Mouse (Mus musculus): ENCODE data around the gene Hspa1b. TPM values are rescaled to one million over a fixed set of nuclear protein-coding genes. Genes with fewer than 3 reads are reported as not detected.
A peak's percentile ranks its signal among the peaks of the same experiment; 100 is the strongest.

The Hspa1b gene
- polyA plus RNA-seq, 1 experiment from 2014 or later: 0.41 TPM

DNA sequence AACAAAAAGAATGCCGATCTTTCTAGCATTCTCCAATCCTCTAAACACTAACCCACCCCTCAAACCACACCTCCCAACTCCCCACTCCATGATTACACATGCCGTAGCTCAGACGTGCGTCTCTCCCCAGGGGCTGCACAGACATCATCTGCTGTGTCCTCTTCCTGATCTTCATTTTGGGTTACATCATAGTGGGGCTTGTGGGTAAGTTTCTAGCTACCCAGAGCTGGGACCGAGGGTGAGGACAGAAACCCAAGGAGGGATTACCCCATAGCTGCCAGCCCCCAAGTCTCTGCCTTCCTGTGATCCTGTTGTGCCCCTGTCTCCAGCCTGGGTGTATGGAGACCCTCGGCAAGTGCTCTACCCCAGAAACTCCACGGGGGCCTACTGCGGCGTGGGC, 41.9 kb downstream of the Hspa1b start:
- no peak for DNase-seq (ENCODE audit: low spot score)
- Histone ChIP-seq H3K4me2 (no peak overlapping the region), H3K4me1 (replicated peaks; ENCODE audit: control insufficient read depth, insufficient read depth, low read length) (peaks cover 10% of the 10 kb centered on the region), H3K27ac (ENCODE audit: low read depth, low read length) (no peak overlapping the region), H3K4me3 (ENCODE audit: low read depth, low read length) (no peak overlapping the region), H3K9ac (ENCODE audit: low read depth, low read length) (no peak overlapping the region), H3K27me3 (replicated peaks; ENCODE audit: control insufficient read depth, insufficient read depth, low read length) (no peaks in the 10 kb centered on the region), H3K9me3 (ENCODE audit: control insufficient read depth, low read length) (no peaks in the 10 kb centered on the region), H3K36me3 (ENCODE audit: control insufficient read depth, insufficient read depth, low read length) (peaks cover 16% of the 10 kb centered on the region)
- 70% methylated on average over 9 of the region's 9 CpGs for WGBS
- no peak for ATAC-seq (replicated peaks; ENCODE audit: low FRiP score)

DNA sequence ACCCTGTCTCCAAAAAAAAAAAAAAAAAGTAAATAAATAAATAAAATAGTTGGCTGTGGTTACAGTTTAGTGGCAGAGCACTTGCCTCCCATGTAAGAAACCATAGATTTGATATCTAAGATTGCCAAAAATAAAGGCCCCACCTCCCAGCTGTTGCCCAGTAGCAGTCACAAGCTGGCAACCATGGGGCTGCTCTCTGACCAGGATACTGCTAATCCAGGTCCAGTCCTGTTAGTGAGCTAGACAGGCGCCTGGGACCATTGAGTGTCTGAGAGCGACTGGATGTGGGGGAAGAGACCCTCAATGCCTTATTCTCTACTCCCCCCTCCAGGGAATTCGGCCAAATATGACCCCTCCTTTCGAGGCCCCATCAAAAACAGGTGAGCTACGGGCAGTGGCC, 42.7 kb downstream of the Hspa1b start:
- WGBS: 80% methylated on average over 5 of the region's 5 CpGs
- no peak overlapping the region for H3K4me2 ChIP-seq
- peaks cover 10% of the 10 kb centered on the region for H3K4me1 ChIP-seq (replicated peaks; ENCODE audit: control insufficient read depth, insufficient read depth, low read length)
- no peaks in the 10 kb centered on the region for H3K27me3 ChIP-seq (replicated peaks; ENCODE audit: control insufficient read depth, insufficient read depth, low read length)
- peaks cover 25% of the 10 kb centered on the region for H3K36me3 ChIP-seq (ENCODE audit: control insufficient read depth, insufficient read depth, low read length)
- no peak overlapping the region for H3K9ac ChIP-seq (ENCODE audit: low read depth, low read length)
- no peak overlapping the region for H3K4me3 ChIP-seq (ENCODE audit: low read depth, low read length)
- DNase-seq (ENCODE audit: low spot score): no peak
- no peaks in the 10 kb centered on the region for H3K9me3 ChIP-seq (ENCODE audit: control insufficient read depth, low read length)
- H3K27ac ChIP-seq (ENCODE audit: low read depth, low read length): no peak overlapping the region
- no peak for ATAC-seq (replicated peaks; ENCODE audit: low FRiP score)

GRCm38 (mm10) chr17:34915410-34915831, 43.6 kb downstream of the Hspa1b start:
- DNase-seq (ENCODE audit: low spot score) (peak; percentile 55), ATAC-seq (replicated peaks; ENCODE audit: low FRiP score) (no peak; the same call in 1 of the 2 replicates)
- H3K27ac ChIP-seq (ENCODE audit: low read depth, low read length): peak overlapping the region; percentile 45
- H3K4me2 ChIP-seq: peak overlapping the region; percentile 28; the same call in 1 of the 2 replicates
- H3K9ac ChIP-seq (ENCODE audit: low read depth, low read length): 0 out of 2 replicates have a peak overlapping the region, but pooled peaks have one; percentile 4
- H3K4me1 ChIP-seq (replicated peaks; ENCODE audit: control insufficient read depth, insufficient read depth, low read length): peaks cover 10% of the 10 kb centered on the region
- 13% methylated on average over 11 of the region's 11 CpGs for WGBS
- no peaks in the 10 kb centered on the region for H3K27me3 ChIP-seq (replicated peaks; ENCODE audit: control insufficient read depth, insufficient read depth, low read length)
- H3K4me3 ChIP-seq (ENCODE audit: low read depth, low read length): no peak overlapping the region
- H3K9me3 ChIP-seq (ENCODE audit: control insufficient read depth, low read length): no peaks in the 10 kb centered on the region
- peaks cover 34% of the 10 kb centered on the region for H3K36me3 ChIP-seq (ENCODE audit: control insufficient read depth, insufficient read depth, low read length)

- Histone ChIP-seq H3K27ac (ENCODE audit: low read depth, low read length) (peak within 1 kb of the TSS; percentile 45), H3K4me1 (replicated peaks; ENCODE audit: control insufficient read depth, insufficient read depth, low read length) (peaks cover 10% of the 10 kb centered on the region), H3K36me3 (ENCODE audit: control insufficient read depth, insufficient read depth, low read length) (peaks cover 40% of the 10 kb centered on the region), H3K4me3 (ENCODE audit: low read depth, low read length) (peak within 1 kb of the TSS; percentile 4; the same call in 1 of the 2 replicates), H3K27me3 (replicated peaks; ENCODE audit: control insufficient read depth, insufficient read depth, low read length) (no peaks in the 10 kb centered on the region), H3K4me2 (peak within 1 kb of the TSS; percentile 28; the same call in 1 of the 2 replicates), H3K9ac (ENCODE audit: low read depth, low read length) (no peak within 1 kb of the TSS), H3K9me3 (ENCODE audit: control insufficient read depth, low read length) (no peaks in the 10 kb centered on the region)
- 45% methylated on average over 18 of the region's 18 CpGs for WGBS
- ATAC-seq (replicated peaks; ENCODE audit: low FRiP score) (no peak), DNase-seq (ENCODE audit: low spot score) (no peak)
Measured at GRCm38 (mm10) chr17:34913930-34914665, 44.9 kb downstream of the Hspa1b start, which contains the start of gene Slc44a4. Gene Slc44a4 (plus strand): TSS chr17:34914466.

GRCm38 (mm10) chr17:34911945-34912351, 47.1 kb downstream of the Hspa1b start:
- Histone ChIP-seq H3K4me3 (ENCODE audit: low read depth, low read length) (no peak overlapping the region), H3K9ac (ENCODE audit: low read depth, low read length) (no peak overlapping the region), H3K36me3 (ENCODE audit: control insufficient read depth, insufficient read depth, low read length) (peaks cover 61% of the 10 kb centered on the region), H3K4me1 (replicated peaks; ENCODE audit: control insufficient read depth, insufficient read depth, low read length) (peaks cover 10% of the 10 kb centered on the region), H3K27ac (ENCODE audit: low read depth, low read length) (no peak overlapping the region), H3K9me3 (ENCODE audit: control insufficient read depth, low read length) (no peaks in the 10 kb centered on the region), H3K4me2 (no peak overlapping the region), H3K27me3 (replicated peaks; ENCODE audit: control insufficient read depth, insufficient read depth, low read length) (no peaks in the 10 kb centered on the region)
- peak; percentile 61 for ATAC-seq (replicated peaks; ENCODE audit: low FRiP score)
- WGBS: 49% methylated on average over 5 of the region's 5 CpGs
- DNase-seq (ENCODE audit: low spot score): peak; percentile 81

GRCm38 (mm10) chr17:34910982-34911381, 48.1 kb downstream of the Hspa1b start:
- DNase-seq (ENCODE audit: low spot score) (no peak), ATAC-seq (replicated peaks; ENCODE audit: low FRiP score) (no peak)
- H3K27ac ChIP-seq (ENCODE audit: low read depth, low read length): no peak overlapping the region; the same call in 1 of the 2 replicates
- H3K27me3 ChIP-seq (replicated peaks; ENCODE audit: control insufficient read depth, insufficient read depth, low read length): no peaks in the 10 kb centered on the region
- 87% methylated on average over 10 of the region's 10 CpGs for WGBS
- H3K4me2 ChIP-seq: no peak overlapping the region
- H3K36me3 ChIP-seq (ENCODE audit: control insufficient read depth, insufficient read depth, low read length): peaks cover 70% of the 10 kb centered on the region
- H3K4me3 ChIP-seq (ENCODE audit: low read depth, low read length): no peak overlapping the region
- H3K4me1 ChIP-seq (replicated peaks; ENCODE audit: control insufficient read depth, insufficient read depth, low read length): peaks cover 10% of the 10 kb centered on the region
- H3K9ac ChIP-seq (ENCODE audit: low read depth, low read length): no peak overlapping the region
- no peaks in the 10 kb centered on the region for H3K9me3 ChIP-seq (ENCODE audit: control insufficient read depth, low read length)

Other genes starting within 250 kb of the Hspa1b start
- gene C4b, start 215.4 kb downstream of the Hspa1b start, polyA plus RNA-seq (2014; fragmentation: Nextera tagmentation; extraction: Ambion mirVana): 0.13 and 0.23 TPM in 2 replicates
- gene Cyp21a1, start 154.7 kb downstream of the Hspa1b start, polyA plus RNA-seq (2014; fragmentation: Nextera tagmentation; extraction: Ambion mirVana): not detected in 2 replicates
- 25.1 and 27.1 TPM in 2 replicates for gene Stk19, start 122.3 kb downstream of the Hspa1b start, polyA plus RNA-seq (2014; fragmentation: Nextera tagmentation; extraction: Ambion mirVana)
- gene Dxo, start 122.2 kb downstream of the Hspa1b start, polyA plus RNA-seq (2014; fragmentation: Nextera tagmentation; extraction: Ambion mirVana): 55.4 and 56.3 TPM in 2 replicates
- gene Skiv2l, start 109.0 kb downstream of the Hspa1b start, polyA plus RNA-seq (2014; fragmentation: Nextera tagmentation; extraction: Ambion mirVana): 43.7 and 44.8 TPM in 2 replicates
- gene Nelfe, start 108.8 kb downstream of the Hspa1b start, polyA plus RNA-seq (2014; fragmentation: Nextera tagmentation; extraction: Ambion mirVana): 108 and 114 TPM in 2 replicates
- 67.6 and 74.9 TPM in 2 replicates for gene Cfb, start 96.7 kb downstream of the Hspa1b start, polyA plus RNA-seq (2014; fragmentation: Nextera tagmentation; extraction: Ambion mirVana)
- 0.45 and 0.86 TPM in 2 replicates for gene Zbtb12, start 79.8 kb downstream of the Hspa1b start, polyA plus RNA-seq (2014; fragmentation: Nextera tagmentation; extraction: Ambion mirVana)
- 0.09 TPM in 1 of 2 replicates, not detected in the other for gene Gm20547, start 77.2 kb downstream of the Hspa1b start, polyA plus RNA-seq (2014; fragmentation: Nextera tagmentation; extraction: Ambion mirVana)
- gene C2, start 61.0 kb downstream of the Hspa1b start, polyA plus RNA-seq (2014; fragmentation: Nextera tagmentation; extraction: Ambion mirVana): 8.1 and 9.0 TPM in 2 replicates
- gene Ehmt2, start 60.8 kb downstream of the Hspa1b start, polyA plus RNA-seq (2014; fragmentation: Nextera tagmentation; extraction: Ambion mirVana): 43.6 and 50.9 TPM in 2 replicates
- 0.97 and 1.3 TPM in 2 replicates for gene Slc44a4, start 44.8 kb downstream of the Hspa1b start, polyA plus RNA-seq (2014; fragmentation: Nextera tagmentation; extraction: Ambion mirVana)
- 24.4 and 26.4 TPM in 2 replicates for gene Neu1, start 28.0 kb downstream of the Hspa1b start, polyA plus RNA-seq (2014; fragmentation: Nextera tagmentation; extraction: Ambion mirVana)
- not detected in 2 replicates for gene Gm20481, start 10.7 kb upstream of the Hspa1b start, polyA plus RNA-seq (2014; fragmentation: Nextera tagmentation; extraction: Ambion mirVana)
- 4.7 and 5.7 TPM in 2 replicates for gene Hspa1a, start 12.9 kb upstream of the Hspa1b start, polyA plus RNA-seq (2014; fragmentation: Nextera tagmentation; extraction: Ambion mirVana)
- 0.66 and 1.5 TPM in 2 replicates for gene Hspa1l, start 13.5 kb upstream of the Hspa1b start, polyA plus RNA-seq (2014; fragmentation: Nextera tagmentation; extraction: Ambion mirVana)
- gene Lsm2, start 22.6 kb upstream of the Hspa1b start, polyA plus RNA-seq (2014; fragmentation: Nextera tagmentation; extraction: Ambion mirVana): 304 and 315 TPM in 2 replicates
- gene Vars, start 41.7 kb upstream of the Hspa1b start, polyA plus RNA-seq (2014; fragmentation: Nextera tagmentation; extraction: Ambion mirVana): 234 and 245 TPM in 2 replicates
- 0.16 TPM in 2 replicates for gene Vwa7, start 57.3 kb upstream of the Hspa1b start, polyA plus RNA-seq (2014; fragmentation: Nextera tagmentation; extraction: Ambion mirVana)
- 6.9 and 8.5 TPM in 2 replicates for gene Sapcd1, start 68.8 kb upstream of the Hspa1b start, polyA plus RNA-seq (2014; fragmentation: Nextera tagmentation; extraction: Ambion mirVana)
- 3.8 and 4.7 TPM in 2 replicates for gene Msh5, start 87.5 kb upstream of the Hspa1b start, polyA plus RNA-seq (2014; fragmentation: Nextera tagmentation; extraction: Ambion mirVana)
- 118 and 134 TPM in 2 replicates for gene Clic1, start 90.7 kb upstream of the Hspa1b start, polyA plus RNA-seq (2014; fragmentation: Nextera tagmentation; extraction: Ambion mirVana)
- 124 and 132 TPM in 2 replicates for gene Ddah2, start 99.8 kb upstream of the Hspa1b start, polyA plus RNA-seq (2014; fragmentation: Nextera tagmentation; extraction: Ambion mirVana)
- 0.34 and 1.8 TPM in 2 replicates for gene Ly6g6c, start 106.2 kb upstream of the Hspa1b start, polyA plus RNA-seq (2014; fragmentation: Nextera tagmentation; extraction: Ambion mirVana)
- gene Mpig6b, start 106.9 kb upstream of the Hspa1b start, polyA plus RNA-seq (2014; fragmentation: Nextera tagmentation; extraction: Ambion mirVana): 8.4 and 11.2 TPM in 2 replicates
- 0.57 TPM in 1 of 2 replicates, not detected in the other for gene Ly6g6e, start 117.7 kb upstream of the Hspa1b start, polyA plus RNA-seq (2014; fragmentation: Nextera tagmentation; extraction: Ambion mirVana)
- 0.44 and 0.78 TPM in 2 replicates for gene Ly6g6d, start 118.8 kb upstream of the Hspa1b start, polyA plus RNA-seq (2014; fragmentation: Nextera tagmentation; extraction: Ambion mirVana)
- gene Ly6g6f, start 126.4 kb upstream of the Hspa1b start, polyA plus RNA-seq (2014; fragmentation: Nextera tagmentation; extraction: Ambion mirVana): 12.8 and 13.5 TPM in 2 replicates
- gene Abhd16a, start 130.0 kb upstream of the Hspa1b start, polyA plus RNA-seq (2014; fragmentation: Nextera tagmentation; extraction: Ambion mirVana): 71.6 and 79.8 TPM in 2 replicates
- not detected in 2 replicates for gene Ly6g5c, start 149.0 kb upstream of the Hspa1b start, polyA plus RNA-seq (2014; fragmentation: Nextera tagmentation; extraction: Ambion mirVana)
- 0.69 and 0.89 TPM in 2 replicates for gene Ly6g5b, start 156.2 kb upstream of the Hspa1b start, polyA plus RNA-seq (2014; fragmentation: Nextera tagmentation; extraction: Ambion mirVana)
- 23.7 and 25.2 TPM in 2 replicates for gene Gpank1, start 162.2 kb upstream of the Hspa1b start, polyA plus RNA-seq (2014; fragmentation: Nextera tagmentation; extraction: Ambion mirVana)
- 246 and 259 TPM in 2 replicates for gene Csnk2b, start 162.8 kb upstream of the Hspa1b start, polyA plus RNA-seq (2014; fragmentation: Nextera tagmentation; extraction: Ambion mirVana)
- gene D17H6S53E, start 167.1 kb upstream of the Hspa1b start, polyA plus RNA-seq (2014; fragmentation: Nextera tagmentation; extraction: Ambion mirVana): 6.0 and 7.1 TPM in 2 replicates
- 429 and 459 TPM in 2 replicates for gene Apom, start 172.8 kb upstream of the Hspa1b start, polyA plus RNA-seq (2014; fragmentation: Nextera tagmentation; extraction: Ambion mirVana)
- 61.4 and 73.6 TPM in 2 replicates for gene Bag6, start 175.9 kb upstream of the Hspa1b start, polyA plus RNA-seq (2014; fragmentation: Nextera tagmentation; extraction: Ambion mirVana)
- gene Prrc2a, start 205.7 kb upstream of the Hspa1b start, polyA plus RNA-seq (2014; fragmentation: Nextera tagmentation; extraction: Ambion mirVana): 169 and 205 TPM in 2 replicates
- 13.9 and 20.0 TPM in 2 replicates for gene Aif1, start 216.8 kb upstream of the Hspa1b start, polyA plus RNA-seq (2014; fragmentation: Nextera tagmentation; extraction: Ambion mirVana)
- gene Lst1, start 229.2 kb upstream of the Hspa1b start, polyA plus RNA-seq (2014; fragmentation: Nextera tagmentation; extraction: Ambion mirVana): 24.1 and 28.1 TPM in 2 replicates
- 0.70 and 0.78 TPM in 2 replicates for gene Ltb, start 235.2 kb upstream of the Hspa1b start, polyA plus RNA-seq (2014; fragmentation: Nextera tagmentation; extraction: Ambion mirVana)
- gene Tnf, start 242.8 kb upstream of the Hspa1b start, polyA plus RNA-seq (2014; fragmentation: Nextera tagmentation; extraction: Ambion mirVana): 0.47 and 0.53 TPM in 2 replicates
- gene Lta, start 246.1 kb upstream of the Hspa1b start, polyA plus RNA-seq (2014; fragmentation: Nextera tagmentation; extraction: Ambion mirVana): not detected in 2 replicates